Mouse (Mus musculus) lung, adult 2 months (tissue): ENCODE results near the gene Pla2r1. TPM values are rescaled to one million over a fixed set of nuclear protein-coding genes. Genes with fewer than 3 reads are reported as not detected.

Source experiments
- DNase-seq: peaks from one replicate; pipeline ENCODE4 v3.0.0; 2022
- H3K4me1 ChIP-seq: fragments of 200-500 bp; 2 replicates; pipeline ENCODE4 v1.6.1; 2011; ENCODE audit warnings: low read length; ENCODE audit not compliant: control insufficient read depth, insufficient read depth
- H3K4me3 ChIP-seq: fragments of 200-500 bp; replicated peaks from 2 replicates; pipeline ENCODE3; 2011; ENCODE audit warnings: low read depth, mild to moderate bottlenecking, control low read depth, low read length; ENCODE audit errors: extremely low read depth
- CTCF ChIP-seq: fragments of 200-500 bp; IDR thresholded peaks from 2 replicates; pipeline ENCODE4 v1.5.1; 2011; ENCODE audit warnings: mild to moderate bottlenecking, low read length, control low read depth; ENCODE audit not compliant: insufficient read depth
- POLR2A ChIP-seq: fragments of 200-500 bp; IDR thresholded peaks from 2 replicates; pipeline ENCODE4 v1.6.1; 2011; ENCODE audit warnings: low read depth, mild to moderate bottlenecking, control low read depth, low read length, borderline replicate concordance; ENCODE audit errors: extremely low read depth
- WGBS: fragments of 180-500 bp; shearing (Covaris S2); methylation state at CpG from one replicate; pipeline ENCODE4 v1.1.7; 2018; 5-methylcytosine and 5-hydroxymethylcytosine counted together
- polyA plus RNA-seq: library from polyadenylated mRNA; depleted of rRNA; stranded (reverse); fragments of >200 nt; gene quantifications from 2 replicates; pipeline ENCODE4 v1.2.3, GENCODE M21; 2012; rRNA removed

The Pla2r1 gene
- polyA plus RNA-seq, 1 experiment: 14.1 TPM

DNA sequence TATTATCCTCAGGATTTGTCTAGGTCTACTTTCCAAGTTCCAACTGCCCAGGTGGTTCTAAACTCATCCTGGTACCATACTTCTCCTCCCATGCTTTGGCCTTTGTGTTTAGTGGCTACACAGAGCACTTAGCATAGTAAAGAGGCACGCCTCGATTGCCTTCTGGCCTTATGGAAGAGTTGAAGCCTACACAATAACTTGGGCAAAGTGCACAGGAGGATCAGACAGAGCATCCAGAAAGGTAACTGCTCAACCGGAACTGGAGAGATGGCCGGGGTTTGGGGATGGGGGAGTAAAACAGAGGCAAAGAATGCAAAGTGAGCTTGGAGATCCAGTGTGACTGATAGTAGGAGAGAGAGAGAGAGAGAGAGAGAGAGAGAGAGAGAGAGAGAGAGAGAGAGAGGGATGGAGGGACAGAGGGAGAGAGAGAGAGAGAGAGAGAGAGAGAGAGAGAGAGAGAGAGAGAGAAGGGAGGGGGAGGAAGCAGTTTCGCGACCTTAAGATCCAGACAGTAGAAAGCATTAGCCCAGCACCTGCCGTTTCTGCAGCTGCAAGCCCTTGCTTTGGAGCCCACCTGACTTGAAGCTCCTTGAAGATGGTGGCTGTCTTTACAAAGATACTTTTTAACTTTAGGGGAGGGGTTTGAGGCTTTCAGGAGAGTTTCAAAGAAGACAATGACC is 168.9 kb downstream of the Pla2r1 start:
- TF ChIP-seq CTCF (no peak), POLR2A (no peak)
- 66% methylated on average over 7 of the region's 7 CpGs for WGBS

DNA sequence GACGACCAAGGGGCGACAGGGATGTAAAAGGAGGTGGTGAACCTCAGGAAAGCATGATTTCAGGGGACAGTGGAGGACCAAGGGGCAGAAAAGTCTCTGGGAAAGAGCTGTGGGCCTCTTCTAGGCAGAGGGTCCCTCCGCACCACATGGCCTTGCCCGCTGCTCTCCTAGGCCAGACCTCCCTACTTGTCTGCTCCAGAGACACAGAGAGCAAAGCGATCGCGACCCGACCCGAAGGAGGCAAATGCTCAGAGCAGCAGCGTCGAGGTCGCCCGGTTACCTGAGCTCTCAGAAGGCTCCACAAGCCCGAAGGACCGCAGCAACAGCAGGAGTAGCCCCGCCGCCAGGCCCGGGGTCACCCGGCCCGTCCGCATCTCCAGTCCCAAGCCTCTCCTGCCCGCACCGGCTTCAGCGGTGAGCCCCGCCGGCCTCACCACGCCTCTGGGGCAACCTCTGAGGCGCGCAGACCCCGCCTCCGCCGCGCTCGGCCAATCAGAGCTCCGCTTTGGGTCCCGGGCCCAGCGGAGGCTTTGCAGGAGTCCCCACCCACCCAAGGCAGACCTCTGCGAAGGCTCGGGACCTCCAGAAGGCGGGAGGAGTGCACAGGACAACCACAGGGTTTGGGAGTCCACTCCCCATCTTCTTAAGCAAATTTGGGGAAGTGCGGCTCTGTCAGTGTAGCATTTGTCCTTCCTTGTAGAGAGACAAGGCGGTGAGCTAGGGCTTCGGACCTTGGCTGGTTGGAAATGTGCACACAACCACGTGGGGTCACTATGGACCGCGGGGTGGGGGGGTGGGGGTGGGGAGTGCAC is 170.0 kb downstream of the Pla2r1 start, which contains the start of gene Ly75:
Ly75 (minus strand) TSS at position 446 of the 812 bp plus-strand sequence.
- 2% methylated on average over 46 of the region's 46 CpGs for WGBS
- 0 out of 2 replicates have a peak, but pooled peaks cover 3% of the 10 kb centered on the region for H3K4me1 ChIP-seq
- TF ChIP-seq CTCF: no peak
- TF ChIP-seq POLR2A: no peak
- DNase-seq: peak; percentile 86
- peak within 1 kb of the TSS; percentile 60 for H3K4me3 ChIP-seq

More for the DNA sequence above, 168.9 kb downstream of the Pla2r1 start:
- Histone ChIP-seq H3K4me3 (no peak overlapping the region), H3K4me1 (0 out of 2 replicates have a peak, but pooled peaks cover 3% of the 10 kb centered on the region)
- DNase-seq: no peak

DNA sequence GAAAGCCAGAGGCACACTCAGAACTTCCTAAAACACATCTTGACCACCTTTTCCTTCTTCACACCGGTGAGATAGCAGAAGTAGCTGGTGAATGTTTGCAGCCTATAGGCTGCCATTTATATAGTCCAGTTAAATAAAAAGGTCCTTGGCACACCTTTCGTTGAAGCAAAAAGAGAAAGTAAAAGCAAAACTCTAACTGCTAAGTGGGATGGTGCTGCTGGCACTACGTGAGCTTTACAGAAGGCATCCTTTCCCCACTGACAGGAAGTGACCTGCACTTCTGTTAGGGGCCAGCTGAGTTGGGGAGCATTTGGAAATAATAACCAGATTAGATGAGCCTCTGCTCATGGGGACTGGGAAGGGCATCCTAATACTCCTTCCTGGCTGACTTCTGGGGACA is 170.8 kb downstream of the Pla2r1 start:
- DNase-seq: no peak
- TF ChIP-seq POLR2A: no peak
- no peak for TF ChIP-seq CTCF
- Histone ChIP-seq H3K4me1 (0 out of 2 replicates have a peak, but pooled peaks cover 3% of the 10 kb centered on the region), H3K4me3 (peak overlapping the region; percentile 60)
- 43% methylated on average over 3 of the region's 3 CpGs for WGBS

GRCm38 (mm10) chr2:60377260-60377659 is 175.8 kb downstream of the Pla2r1 start:
- WGBS: 76% methylated on average over 5 of the region's 5 CpGs
- TF ChIP-seq CTCF: no peak
- no peak for TF ChIP-seq POLR2A
- no peak overlapping the region for H3K4me3 ChIP-seq
- H3K4me1 ChIP-seq: no peaks in the 10 kb centered on the region
- no peak for DNase-seq

DNA sequence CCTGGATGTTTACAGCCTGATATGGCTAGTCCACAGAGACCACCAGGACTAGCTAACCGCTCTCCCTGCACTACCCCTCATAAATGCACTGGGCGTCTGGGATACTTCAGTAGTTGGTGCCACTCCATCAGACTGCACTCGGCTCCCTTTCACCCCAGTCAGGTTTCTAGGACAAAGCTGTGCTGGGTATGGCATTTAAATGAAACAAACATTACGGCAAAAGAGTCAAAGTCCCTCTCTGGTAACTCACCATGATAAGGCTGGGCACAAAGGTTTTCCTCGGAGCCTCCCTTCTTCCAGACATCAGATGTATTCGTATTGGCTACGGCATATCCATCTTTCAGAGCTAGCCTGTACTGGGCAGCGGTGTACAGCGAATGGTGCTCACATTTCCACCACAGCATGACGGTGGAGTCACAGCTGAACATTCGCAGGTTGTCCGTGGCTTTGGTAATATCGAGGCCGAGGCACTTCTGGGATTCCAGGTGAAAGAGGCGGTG is 177.4 kb downstream of the Pla2r1 start:
- H3K4me3 ChIP-seq: no peak overlapping the region
- DNase-seq: no peak
- TF ChIP-seq CTCF (no peak), POLR2A (no peak)
- H3K4me1 ChIP-seq: no peaks in the 10 kb centered on the region
- WGBS: 96% methylated on average over 15 of the region's 15 CpGs

- TF ChIP-seq POLR2A (no peak), CTCF (no peak)
- no peaks in the 10 kb centered on the region for H3K4me1 ChIP-seq
- no peak for DNase-seq
- no peak overlapping the region for H3K4me3 ChIP-seq
- WGBS: 72% methylated on average over 8 of the region's 8 CpGs
These were observed 178.0 kb downstream of the Pla2r1 start for GRCm38 (mm10) chr2:60375126-60375525.

DNA sequence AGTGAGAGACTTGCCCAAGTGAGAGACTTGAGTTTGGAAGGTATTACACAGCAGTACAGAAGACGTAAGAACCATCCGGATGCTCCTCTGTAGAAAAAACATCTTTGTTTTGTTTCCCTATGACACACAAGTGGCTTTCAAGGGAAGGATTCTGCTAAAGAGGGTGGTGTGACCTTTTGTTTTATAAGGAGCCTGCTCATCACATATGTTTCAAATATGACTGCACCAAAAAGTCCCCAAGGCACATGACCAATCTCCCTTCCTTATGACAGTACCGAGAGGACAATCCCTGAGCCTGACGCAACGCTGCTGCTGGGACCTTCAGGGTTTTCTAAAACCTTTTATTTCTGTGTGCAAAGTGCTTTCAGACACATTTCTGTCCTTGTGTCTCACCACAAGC is 182.9 kb downstream of the Pla2r1 start:
- no peak for DNase-seq
- no peak overlapping the region for H3K4me3 ChIP-seq
- H3K4me1 ChIP-seq: no peaks in the 10 kb centered on the region
- TF ChIP-seq POLR2A: no peak
- TF ChIP-seq CTCF: no peak
- 91% methylated on average over 5 of the region's 5 CpGs for WGBS

DNA sequence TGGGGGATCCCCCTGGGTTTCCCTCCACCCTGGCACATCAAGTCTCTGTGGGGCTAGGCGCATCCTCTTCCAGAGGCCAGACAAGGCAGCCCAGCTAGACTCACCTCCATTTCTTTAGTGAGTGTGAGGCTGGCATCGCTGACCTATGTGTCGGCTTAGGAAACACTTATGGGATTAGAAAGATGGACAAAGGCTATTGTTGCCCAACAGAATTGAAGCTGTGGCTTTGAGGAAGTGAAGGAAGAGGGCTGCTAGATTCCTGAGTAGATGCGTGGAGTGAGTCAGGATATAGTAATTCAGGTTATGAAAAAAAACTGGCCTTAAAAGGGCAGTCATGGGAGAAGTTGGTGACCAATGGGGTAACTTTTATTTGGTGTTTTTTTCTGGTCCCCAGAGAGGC is 183.7 kb downstream of the Pla2r1 start:
- H3K4me3 ChIP-seq: no peak overlapping the region
- 77% methylated on average over 4 of the region's 4 CpGs for WGBS
- no peaks in the 10 kb centered on the region for H3K4me1 ChIP-seq
- no peak for DNase-seq
- TF ChIP-seq POLR2A: no peak

DNA sequence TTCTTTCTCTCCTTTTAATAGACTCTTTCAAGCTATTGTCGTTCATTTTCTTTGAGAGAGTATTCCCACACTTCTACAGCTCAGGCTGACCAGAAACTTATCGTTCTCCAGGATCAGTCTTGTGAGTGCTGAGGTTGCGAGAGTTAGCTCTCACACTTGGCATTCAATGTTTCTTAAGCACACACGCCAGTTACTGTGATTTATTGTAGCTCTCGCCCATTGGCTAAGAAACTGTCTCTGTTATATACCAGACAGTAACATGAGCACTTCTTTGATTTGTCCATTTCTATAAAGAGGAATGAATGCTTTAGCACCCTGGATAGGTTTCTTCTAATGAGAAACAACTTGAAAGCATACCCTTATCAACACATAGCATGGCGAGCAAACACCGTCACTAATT is 185.2 kb downstream of the Pla2r1 start:
- DNase-seq: no peak
- WGBS: 86% methylated on average over 7 of the region's 7 CpGs
- H3K4me1 ChIP-seq: no peaks in the 10 kb centered on the region
- H3K4me3 ChIP-seq: no peak overlapping the region
- TF ChIP-seq CTCF (no peak), POLR2A (no peak)

Other genes with a start within 250 kb of the Pla2r1 start
- gene Ly75, start 170.0 kb downstream of the Pla2r1 start, polyA plus RNA-seq: 1.7 and 2.9 TPM in 2 replicates
- gene Itgb6, start 169.3 kb upstream of the Pla2r1 start, polyA plus RNA-seq: 22.8 and 28.9 TPM in 2 replicates